Mouse (Mus musculus) CD8-positive naive resting alpha-beta T cell, adult 2 months (primary cell): Measurements from ENCODE around the gene Vsir.

Experiments used
- DNase-seq, 2 experiments: peaks; one replicate each; pipeline ENCODE4 v3.0.0; 2022; ENCODE audit warnings: low read depth in 2 of 2, low spot score in 2 of 2

Vsir gene

DNA sequence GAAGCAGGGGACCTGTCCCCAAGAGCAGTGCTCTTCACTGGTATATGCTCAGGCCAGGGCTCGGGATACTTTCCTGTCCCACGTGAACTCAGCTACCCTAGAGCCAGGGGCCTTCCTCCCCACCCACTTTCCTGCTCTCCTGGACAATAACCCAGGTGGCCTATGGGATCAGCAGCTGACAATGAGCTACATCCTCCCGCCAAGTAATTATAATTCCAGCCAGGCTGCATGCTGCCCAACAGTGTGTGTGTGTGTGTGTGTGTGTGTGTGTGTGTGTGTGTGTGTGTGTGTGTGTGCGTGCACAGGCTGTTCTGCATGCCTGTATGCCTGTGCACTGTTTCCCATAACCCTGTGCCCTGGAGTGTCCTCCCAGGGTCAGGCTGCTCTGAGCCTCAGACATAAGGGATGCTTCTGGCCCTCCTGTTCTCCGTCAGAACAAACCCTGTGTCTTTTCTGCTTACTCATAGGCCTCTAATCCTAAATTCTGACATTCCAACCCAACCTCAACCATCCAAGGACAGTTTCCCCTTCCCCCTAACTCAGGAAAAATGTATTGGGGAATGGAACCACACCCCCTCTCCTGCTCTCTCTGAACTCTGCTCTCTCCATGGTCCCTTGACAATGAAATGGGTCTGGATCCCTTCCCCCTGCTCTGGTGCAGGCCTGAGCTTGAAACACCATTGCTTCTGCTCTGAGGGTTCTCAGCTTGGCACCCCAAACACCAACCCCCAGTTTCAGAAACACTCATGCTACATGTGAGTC is 6.8 kb downstream of the Vsir start:
- no peak for DNase-seq

- no peak for DNase-seq
These were observed 7.3 kb downstream of the Vsir start for GRCm38 (mm10) chr10:60354003-60354325.

- DNase-seq = no peak
These were observed 8.4 kb downstream of the Vsir start for GRCm38 (mm10) chr10:60354881-60355677.

DNA sequence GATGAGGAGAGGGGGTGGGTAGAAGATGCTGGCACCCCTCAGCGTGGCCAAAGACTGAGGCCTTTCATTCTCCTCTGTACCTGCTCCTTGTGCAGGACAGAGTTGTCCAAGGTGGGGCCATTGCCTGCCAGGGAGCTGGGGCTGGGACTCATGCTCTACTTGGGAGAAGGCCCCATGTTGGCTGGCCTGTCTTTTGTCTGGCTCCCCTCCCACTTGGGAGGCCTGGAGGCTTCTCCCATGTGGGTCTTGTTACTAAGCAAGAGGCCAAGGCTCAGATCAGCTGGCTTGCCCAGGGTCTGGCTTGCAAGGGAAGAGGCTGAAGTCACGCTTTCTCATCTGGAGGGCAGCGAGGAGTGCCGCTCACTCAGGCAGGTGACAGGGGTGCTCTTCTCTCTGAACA is 10.8 kb downstream of the Vsir start:
- no peak for DNase-seq

DNA sequence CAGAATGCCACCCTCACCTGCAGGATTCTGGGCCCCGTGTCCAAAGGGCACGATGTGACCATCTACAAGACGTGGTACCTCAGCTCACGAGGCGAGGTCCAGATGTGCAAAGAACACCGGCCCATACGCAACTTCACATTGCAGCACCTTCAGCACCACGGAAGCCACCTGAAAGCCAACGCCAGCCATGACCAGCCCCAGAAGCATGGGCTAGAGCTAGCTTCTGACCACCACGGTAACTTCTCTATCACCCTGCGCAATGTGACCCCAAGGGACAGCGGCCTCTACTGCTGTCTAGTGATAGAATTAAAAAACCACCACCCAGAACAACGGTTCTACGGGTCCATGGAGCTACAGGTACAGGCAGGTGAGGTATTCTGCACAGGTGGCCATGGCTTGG is 11.2 kb downstream of the Vsir start:
- no peak for DNase-seq

- DNase-seq = no peak
These were observed 12.1 kb downstream of the Vsir start for GRCm38 (mm10) chr10:60358776-60359175.

DNA sequence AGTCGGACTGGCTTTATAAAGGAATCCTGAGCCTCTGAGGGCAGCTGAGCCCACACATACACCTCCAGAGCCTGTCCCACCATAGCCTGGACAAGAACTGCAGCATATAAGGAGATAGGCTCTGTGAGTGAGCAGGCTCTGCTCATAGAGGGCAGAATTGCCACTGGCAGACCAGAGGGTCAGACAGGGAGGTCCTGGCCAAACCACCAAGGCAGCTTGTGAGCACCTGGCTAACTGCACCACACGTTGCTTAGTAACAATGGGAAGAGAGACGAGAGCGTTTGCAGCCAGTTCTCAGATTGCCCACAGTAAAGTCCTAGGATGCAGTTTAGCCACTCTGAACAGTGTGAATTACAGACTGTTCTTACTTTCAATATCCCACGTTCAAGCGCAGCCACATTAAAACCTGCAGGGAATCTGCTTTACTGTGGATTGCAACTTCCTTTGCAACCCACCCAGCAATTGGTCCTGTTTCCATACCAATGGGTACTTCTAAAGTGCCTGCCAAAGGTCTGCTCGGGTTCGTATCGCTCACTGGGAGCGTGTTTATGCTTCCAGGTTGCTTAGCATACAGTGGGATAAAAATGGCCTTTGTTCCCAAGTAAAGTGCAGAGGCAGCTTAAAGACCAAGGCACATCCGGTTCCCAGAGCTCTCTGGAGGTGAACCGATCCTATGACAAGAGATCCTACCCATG is 15.1 kb downstream of the Vsir start:
- DNase-seq = no peak

- DNase-seq = no peak
These were observed 15.6 kb downstream of the Vsir start for GRCm38 (mm10) chr10:60362310-60362628.

GRCm38 (mm10) chr10:60363426-60363825 is 16.8 kb downstream of the Vsir start:
- no peak for DNase-seq

- no peak for DNase-seq
These were observed 20.5 kb downstream of the Vsir start for GRCm38 (mm10) chr10:60367145-60367544.

DNA sequence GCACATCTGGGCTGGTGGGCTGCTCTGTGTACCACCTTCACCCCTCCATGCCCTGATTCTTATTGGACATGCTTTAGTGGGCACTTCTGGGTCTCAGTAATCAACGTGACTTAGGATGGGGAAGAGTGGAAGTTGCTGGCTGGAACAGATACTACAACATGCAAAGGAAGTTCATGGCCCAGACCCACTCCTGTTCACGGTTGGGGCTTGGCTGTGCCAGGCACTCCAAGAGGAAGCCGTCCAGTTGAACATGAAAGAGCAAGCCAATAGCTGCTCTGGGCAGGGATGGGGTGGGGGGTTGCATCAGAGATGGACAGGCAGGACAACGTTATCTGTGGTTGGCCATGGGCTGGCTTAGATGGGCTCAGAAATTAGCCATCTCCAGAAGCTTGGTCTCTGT is 21.3 kb downstream of the Vsir start:
- no peak for DNase-seq

- DNase-seq = no peak
These were observed 22.8 kb downstream of the Vsir start for GRCm38 (mm10) chr10:60369405-60369804.

- no peak for DNase-seq
These were observed 23.4 kb downstream of the Vsir start for GRCm38 (mm10) chr10:60370098-60370497.

- peak; percentile 62 to 67 for DNase-seq
These were observed 24.0 kb downstream of the Vsir start for GRCm38 (mm10) chr10:60370601-60371061.

- DNase-seq = no peak
These were observed 25.1 kb downstream of the Vsir start for GRCm38 (mm10) chr10:60371596-60372386.

DNA sequence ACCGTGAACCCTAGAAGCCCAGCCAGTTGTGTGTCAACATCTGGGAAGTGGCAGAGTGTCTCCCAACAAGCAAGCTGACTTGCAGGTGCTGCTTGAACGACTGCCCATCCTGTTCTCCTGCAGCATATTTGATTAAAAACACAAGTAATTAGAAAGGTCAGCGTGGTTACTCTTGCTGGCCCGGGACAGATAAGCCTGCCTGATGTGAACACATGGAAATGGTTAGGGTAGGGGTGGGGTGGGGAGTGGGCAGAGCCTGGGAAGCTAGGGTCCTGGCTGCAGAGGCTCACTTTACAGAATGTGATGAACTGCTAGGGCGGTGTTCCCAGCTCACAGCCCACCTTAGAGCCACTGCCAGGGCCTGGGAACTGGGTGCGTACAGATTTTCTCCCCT is 26.9 kb downstream of the Vsir start:
- DNase-seq = no peak

DNA sequence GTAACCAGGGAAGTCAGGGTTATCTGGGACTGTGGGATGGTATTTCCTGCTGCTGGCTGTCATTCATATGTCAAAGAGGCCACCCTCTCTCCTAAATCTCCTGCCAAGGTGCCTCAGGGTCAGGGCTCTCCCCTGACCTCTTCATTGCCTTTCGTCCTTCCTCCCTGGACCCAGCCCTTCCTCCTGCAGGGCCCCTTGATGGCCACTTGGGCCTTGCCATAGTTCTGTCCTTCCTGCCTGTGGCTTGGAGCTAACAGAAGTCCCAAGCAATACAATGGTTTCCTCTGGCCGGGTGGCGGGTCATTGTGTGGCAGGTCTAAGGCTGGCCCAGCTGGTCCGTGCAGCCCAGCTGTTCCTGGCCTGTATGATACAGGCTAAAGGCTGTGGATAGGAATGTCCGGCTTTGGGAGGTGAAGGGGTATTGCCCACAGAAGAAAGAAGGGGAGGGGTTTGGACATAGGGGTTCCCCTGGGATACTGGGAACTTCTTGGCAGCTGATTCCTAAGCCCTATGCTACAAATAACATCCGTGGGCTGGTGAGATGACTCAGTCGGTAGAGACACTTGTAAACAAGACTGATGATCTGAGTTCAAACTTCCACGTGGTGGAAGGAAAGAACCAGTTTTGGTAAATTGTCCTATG is 27.4 kb downstream of the Vsir start:
- DNase-seq = no peak

DNA sequence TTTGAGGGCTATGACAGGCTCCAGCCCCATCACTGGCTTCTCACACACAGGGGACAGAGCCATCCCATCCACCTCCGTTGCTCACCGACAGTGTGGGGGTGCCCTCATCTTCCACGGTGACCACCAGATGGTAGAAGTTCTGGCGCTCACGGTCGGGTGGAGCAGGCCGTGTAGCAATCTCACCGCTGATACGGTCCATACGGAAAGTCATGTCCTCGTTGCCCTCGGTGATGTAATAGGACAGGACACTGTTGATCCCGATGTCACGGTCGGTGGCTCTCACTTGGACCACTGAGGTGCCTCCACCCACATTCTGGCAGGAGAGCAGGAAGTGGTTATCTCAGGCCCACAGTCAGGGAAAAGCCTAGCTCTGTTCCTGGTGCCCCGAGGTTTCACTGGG is 30.1 kb downstream of the Vsir start:
- DNase-seq = no peak

DNA sequence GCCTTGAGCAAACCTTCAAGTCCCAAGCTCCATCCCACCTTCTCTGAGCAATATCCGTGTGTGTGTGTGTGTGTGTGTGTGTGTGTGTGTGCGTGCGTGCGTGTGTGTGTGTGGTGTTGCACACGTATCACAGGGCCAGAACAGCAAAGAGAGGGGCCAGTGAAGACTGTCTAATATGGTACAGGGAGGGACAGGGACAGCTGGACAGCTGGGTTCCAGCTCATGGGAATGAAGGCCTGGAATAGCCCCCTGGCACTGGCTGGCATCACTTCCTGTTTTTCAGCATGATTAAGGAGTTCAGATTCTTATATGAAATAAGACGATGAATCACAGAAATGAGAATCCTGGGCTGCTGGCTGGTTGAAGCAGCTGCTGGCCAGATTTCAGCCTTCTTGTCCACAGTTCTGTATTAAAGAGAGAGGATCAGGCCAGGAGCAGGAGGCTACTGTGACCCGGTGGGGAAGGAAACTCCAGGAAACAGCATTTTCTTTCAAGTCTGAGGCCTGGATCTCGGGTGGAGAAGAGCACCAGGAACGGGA is 32.8 kb downstream of the Vsir start:
- DNase-seq = no peak

DNA sequence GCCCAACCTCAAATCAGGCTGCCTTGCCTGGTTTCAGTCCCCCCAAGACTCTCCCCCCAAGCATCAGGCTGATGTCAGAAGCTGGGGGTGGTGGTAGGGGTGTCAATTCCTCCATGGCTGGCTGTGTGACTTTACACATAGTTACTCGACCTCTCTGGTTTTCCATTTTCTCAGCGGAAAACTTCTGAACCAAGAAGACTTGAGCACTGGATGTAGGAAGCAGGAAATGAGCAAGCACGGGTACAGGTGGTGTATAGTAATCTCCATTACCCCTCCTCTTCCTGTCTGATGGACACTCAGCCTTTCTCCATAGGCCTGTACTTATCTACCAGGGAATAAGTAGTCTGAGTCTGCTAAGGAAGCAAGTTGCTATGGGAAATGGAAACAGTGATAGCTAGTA is 33.6 kb downstream of the Vsir start:
- no peak for DNase-seq
